Mouse (Mus musculus) lung, postnatal 0 days (tissue): Measurements from ENCODE around the gene Triap1.

ENCODE experiments used
- CTCF ChIP-seq: IDR thresholded peaks from 2 replicates; pipeline ENCODE4 v1.5.1; 2016; ENCODE audit warnings: antibody characterized with exemption, mild to moderate bottlenecking
- EP300 ChIP-seq: IDR thresholded peaks from 2 replicates; pipeline ENCODE4 v1.6.1; 2016; ENCODE audit warnings: antibody characterized with exemption, mild to moderate bottlenecking, control low read depth

- no peak for TF ChIP-seq CTCF
- no peak for TF ChIP-seq EP300
Measured at GRCm38 (mm10) chr5:115312354-115312753, 28.7 kb upstream of the Triap1 start.
